Mouse (Mus musculus) lung, postnatal 36 days (tissue): Measurements from ENCODE around the gene Tulp2.

ENCODE experiments used
- DNase-seq: peaks from one replicate; pipeline ENCODE4 v3.0.0; 2022; ENCODE audit warnings: mixed read lengths

Gene Tulp2

GRCm38 (mm10) chr7:45481374-45481927 lies at the start of gene Tulp2:
Tulp2 (plus strand) TSS chr7:45481877.
- DNase-seq, result peak; percentile 89

- DNase-seq, result no peak
Observed at GRCm38 (mm10) chr7:45433835-45434202, 47.9 kb upstream of the Tulp2 start.

GRCm38 (mm10) chr7:45434203-45435015 lies 47.3 kb upstream of the Tulp2 start, which contains the start of gene Gys1:
Gys1 (plus strand) TSS chr7:45434844.
- peak; percentile 100 for DNase-seq

GRCm38 (mm10) chr7:45435038-45435437 lies 46.6 kb upstream of the Tulp2 start:
- peak; percentile 54 for DNase-seq

- no peak for DNase-seq
Observed at GRCm38 (mm10) chr7:45436444-45436843, 45.2 kb upstream of the Tulp2 start.

- no peak for DNase-seq
Observed at GRCm38 (mm10) chr7:45437046-45437445, 44.6 kb upstream of the Tulp2 start.

GRCm38 (mm10) chr7:45437521-45438276 lies 44.0 kb upstream of the Tulp2 start, which contains the start of gene Ruvbl2:
Ruvbl2 (minus strand) TSS chr7:45438096.
- peak; percentile 56 for DNase-seq

- DNase-seq, result no peak
Observed at GRCm38 (mm10) chr7:45443526-45444420, 37.9 kb upstream of the Tulp2 start.

GRCm38 (mm10) chr7:45446589-45446988 lies 35.1 kb upstream of the Tulp2 start:
- DNase-seq, result no peak

GRCm38 (mm10) chr7:45447325-45447990 lies 34.2 kb upstream of the Tulp2 start:
- peak; percentile 57 for DNase-seq

- DNase-seq, result no peak
Observed at GRCm38 (mm10) chr7:45449974-45450373, 31.7 kb upstream of the Tulp2 start.

- DNase-seq, result peak; percentile 89
Observed at GRCm38 (mm10) chr7:45451344-45451982, 30.2 kb upstream of the Tulp2 start.

GRCm38 (mm10) chr7:45454971-45455370 lies 26.7 kb upstream of the Tulp2 start:
- DNase-seq, result no peak

- peak; percentile 34 for DNase-seq
Observed at GRCm38 (mm10) chr7:45455932-45456696, 25.6 kb upstream of the Tulp2 start.

- no peak for DNase-seq
Observed at GRCm38 (mm10) chr7:45456721-45457203, 24.9 kb upstream of the Tulp2 start.

- peak; percentile 66 for DNase-seq
Observed at GRCm38 (mm10) chr7:45457204-45458060, 24.2 kb upstream of the Tulp2 start.

GRCm38 (mm10) chr7:45458748-45459563 lies 22.7 kb upstream of the Tulp2 start:
- DNase-seq, result peak; percentile 91

GRCm38 (mm10) chr7:45459564-45460140 lies 22.0 kb upstream of the Tulp2 start, which contains the start of gene Ftl1:
Ftl1 (minus strand) TSS chr7:45459884.
- peak; percentile 99 for DNase-seq
